Mouse (Mus musculus) liver (tissue): ENCODE measurements around the gene Chchd2.
A peak's percentile ranks its signal among the peaks of the same experiment; 100 is the strongest.
"Not testable (repeated sequence)": the region's sequence is repeated elsewhere in the genome, so short reads cannot be mapped to it uniquely, and the experiment has no call there.

ENCODE experiments used
- DNase-seq: peaks from one replicate; pipeline ENCODE4 v3.0.0-alpha.2; 2020; ENCODE audit warnings: mixed read lengths

The Chchd2 gene

GRCm38 (mm10) chr5:129886911-129887636, at the start of gene Chchd2:
Gene Chchd2 (minus strand): TSS chr5:129887470.
- DNase-seq, result peak; percentile 92

DNA sequence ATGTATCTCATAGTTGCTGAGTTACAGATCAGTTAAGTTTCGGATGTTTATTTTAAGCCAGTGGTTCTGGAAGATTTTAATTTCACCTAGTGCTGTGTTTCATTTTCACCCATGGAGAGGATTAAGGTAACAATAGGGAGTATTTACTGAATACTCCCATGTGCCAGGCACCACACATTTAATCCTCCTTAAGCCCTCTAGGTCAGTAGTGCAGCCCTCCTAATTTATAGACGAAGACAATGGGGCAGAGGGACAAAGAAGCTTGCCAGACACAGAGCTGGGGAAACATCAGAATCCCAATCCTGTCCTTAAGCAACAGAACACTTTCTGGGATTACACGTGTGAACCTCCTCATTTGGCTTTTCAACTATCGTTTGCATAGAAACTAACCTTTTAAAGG, 49.7 kb upstream of the Chchd2 start:
- no peak for DNase-seq

DNA sequence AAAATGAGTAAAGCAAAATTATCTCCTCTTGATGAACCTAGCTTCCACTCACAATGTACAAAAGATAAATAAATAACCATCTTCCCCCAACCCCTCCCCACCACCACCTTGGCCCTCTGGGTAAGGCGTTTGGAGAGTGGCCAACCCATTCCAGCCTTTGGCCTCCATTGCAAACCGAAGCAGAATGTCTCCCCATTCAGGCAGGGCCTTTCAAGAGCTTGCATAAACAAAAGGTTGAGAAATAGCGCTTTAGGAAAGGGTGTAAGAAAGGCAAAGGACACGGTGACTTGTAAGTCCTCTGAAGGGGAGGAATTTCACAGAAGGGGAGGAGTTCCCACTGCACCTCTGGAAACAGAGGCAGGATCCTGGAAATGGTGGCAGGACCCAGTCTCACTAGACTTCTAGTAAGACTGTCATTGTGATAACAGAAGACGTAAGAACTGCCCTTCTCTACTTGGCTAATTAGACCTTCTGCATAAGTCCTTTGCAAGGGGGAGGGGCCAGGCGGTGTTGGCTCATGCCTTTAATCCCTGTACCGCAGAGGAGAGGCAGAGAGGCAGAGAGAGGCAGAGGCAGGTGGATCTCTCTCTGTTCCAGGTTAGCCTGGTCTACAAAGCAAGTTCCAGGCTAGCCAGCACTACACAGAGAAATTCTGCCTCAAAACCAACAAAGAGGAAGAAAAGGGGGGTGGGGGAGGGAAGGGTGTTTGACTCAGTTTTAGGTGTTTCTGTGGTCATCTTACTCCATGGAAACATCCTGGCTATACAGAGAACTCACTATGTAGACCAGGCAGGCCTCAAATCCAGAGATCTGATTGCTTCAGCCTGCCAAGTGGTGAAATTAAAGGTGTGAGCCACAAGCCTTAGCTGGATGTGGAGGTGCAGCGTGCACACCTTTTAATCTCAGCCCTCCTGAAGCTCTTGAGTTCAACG, 42.9 kb upstream of the Chchd2 start:
- no peak for DNase-seq

DNA sequence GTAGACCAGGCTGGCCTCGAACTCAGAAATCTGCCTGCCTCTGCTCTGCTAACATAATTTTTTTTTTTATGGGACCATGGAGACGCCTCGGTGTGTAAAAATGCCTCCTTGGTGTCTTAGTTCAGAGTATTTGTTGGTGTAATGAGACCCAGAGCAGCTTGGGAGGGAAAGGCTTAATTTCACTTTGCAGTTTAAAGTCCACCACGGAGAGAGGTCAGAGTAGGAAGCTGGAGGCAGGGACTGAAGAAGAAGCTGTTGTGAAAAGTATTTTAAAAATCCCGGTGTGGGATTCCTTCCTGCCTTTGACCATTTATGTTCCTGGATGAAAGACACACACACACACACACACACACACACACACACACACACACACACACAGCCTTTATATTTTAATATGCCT, 38.7 kb upstream of the Chchd2 start:
- no peak for DNase-seq

GRCm38 (mm10) chr5:129924820-129925452, 37.7 kb upstream of the Chchd2 start:
- no peak for DNase-seq

GRCm38 (mm10) chr5:129921972-129922371, 34.7 kb upstream of the Chchd2 start:
- no peak for DNase-seq

DNA sequence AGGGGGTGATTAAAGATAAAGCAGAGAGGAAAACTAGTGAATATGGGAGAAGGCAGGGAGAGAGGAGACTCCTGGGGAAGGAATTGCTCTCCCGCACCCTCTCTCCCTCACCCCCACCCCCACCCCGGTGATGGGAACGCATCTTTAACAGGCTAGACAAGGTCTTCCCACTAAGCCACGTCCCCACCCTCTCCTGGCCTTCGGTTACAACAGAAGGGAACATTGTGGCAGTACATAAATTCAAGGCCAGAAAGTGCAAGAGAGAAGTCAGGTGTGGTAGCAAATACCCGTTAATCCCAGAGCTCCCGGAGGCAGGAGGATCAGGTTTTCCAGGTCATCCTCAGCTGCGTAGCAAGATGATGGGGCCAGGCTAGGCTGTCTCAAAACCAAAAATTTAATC, 32.0 kb upstream of the Chchd2 start:
- no peak for DNase-seq

GRCm38 (mm10) chr5:129918752-129919151, 31.5 kb upstream of the Chchd2 start:
- no peak for DNase-seq

DNA sequence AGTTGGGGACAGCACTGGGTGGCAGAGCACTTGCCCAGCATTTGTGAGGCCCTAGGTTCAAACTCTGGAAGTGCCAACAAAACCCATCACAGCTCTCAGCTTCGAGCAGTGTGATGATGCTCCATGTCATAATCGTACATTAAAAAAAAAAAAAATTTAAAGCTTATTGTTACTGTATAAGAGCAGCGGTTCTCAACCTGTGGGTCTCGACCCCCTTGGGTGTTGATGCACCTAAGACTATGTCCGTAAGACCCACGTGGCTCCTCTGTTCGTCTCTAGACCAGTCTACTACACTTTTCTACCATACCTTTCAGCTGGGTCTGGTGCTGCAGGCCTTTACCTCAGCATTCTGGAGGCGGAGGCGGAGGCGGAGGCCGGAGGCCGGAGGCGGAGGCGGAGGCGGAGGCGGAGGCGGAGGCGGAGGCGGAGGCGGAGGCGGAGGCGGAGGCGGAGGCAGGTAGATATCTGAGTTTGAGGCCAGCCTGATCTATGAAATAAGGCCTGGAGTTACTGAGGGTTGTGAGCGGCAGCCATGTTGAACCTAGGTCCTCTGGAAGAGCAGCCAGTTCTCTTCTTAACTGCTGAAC, 30.9 kb upstream of the Chchd2 start:
- peak; percentile 37 for DNase-seq

DNA sequence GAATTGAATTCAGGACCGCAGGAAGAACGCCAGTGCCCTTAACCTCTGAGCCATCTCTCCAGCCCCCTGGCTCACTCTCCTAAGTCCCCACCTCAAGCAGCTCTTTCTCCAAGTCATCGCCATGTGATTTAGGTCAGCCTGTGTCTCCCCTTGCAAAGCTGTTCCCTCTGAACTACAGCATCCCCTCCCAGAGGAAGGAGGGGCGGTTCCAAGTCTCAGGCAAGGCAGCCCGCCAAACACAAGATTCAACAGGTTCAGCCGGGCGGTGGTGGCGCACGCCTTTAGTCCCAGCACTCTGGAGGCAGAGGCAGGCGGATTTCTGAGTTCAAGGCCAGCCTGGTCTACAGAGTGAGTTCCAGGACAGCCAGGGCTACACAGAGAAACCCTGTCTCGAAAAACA, 28.2 kb upstream of the Chchd2 start:
- not testable (repeated sequence) for DNase-seq

DNA sequence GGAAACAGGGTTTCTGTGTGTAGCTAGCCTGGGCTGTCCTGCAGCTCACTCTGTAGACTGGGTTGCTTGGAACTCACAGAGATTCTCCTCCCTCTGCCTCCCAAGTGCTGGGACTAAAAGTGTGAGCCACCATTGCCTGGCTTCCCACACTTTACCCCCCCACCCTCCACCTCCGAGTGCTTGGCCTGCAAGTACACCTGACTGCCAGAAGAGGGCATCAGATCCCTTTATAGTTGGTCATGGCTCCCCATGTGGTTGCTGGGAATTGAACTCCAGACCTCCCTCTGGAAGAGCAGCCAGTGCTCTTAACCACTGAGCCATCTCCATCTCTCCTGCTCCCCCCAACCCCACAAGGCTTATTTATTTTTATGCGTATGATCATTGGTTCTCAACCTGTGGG, 26.8 kb upstream of the Chchd2 start:
- peak; percentile 30 for DNase-seq

DNA sequence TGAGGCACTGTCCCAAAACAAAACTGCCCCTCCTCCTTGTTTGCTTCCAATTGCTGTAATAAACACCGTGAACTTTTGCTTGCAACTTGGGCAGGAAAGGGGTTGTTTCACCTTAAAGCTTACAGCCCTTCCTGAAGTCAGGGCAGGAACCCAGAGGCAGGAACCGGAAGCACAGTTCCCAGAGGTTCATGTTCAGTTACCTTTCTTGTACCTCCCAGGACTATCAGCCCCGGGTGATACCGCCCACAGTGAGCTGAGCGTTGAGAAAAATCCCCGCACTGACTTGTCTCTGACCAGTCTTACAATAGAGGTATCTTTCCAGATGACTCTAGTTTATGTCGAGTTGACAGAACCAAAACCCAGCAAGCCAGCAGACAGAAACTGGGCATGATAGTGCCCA, 22.3 kb upstream of the Chchd2 start:
- DNase-seq, result no peak

DNA sequence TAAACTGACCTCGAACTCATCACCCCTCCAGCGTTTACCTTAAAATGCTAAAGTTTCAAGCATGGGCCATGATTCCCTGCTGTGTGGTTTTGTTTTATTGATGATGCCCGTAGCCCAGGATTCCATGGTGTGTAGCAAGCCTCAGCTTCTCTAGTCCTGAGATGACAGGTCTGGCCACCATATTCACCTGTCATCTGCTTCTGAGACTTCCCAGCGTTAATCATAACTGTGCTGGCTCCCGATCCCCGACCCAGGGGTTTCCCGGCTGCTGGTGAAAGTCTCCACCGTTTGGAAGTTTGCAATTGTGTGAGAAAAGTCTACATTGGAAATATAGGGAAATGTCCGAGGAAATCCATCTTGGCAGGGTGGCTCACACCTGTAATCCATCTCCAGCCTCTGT, 21.9 kb upstream of the Chchd2 start:
- DNase-seq, result no peak

- DNase-seq, result peak; percentile 93
These were observed 21.1 kb upstream of the Chchd2 start, which contains the start of gene Nupr1l for GRCm38 (mm10) chr5:129908242-129908965. Gene Nupr1l (plus strand): TSS chr5:129908540.

DNA sequence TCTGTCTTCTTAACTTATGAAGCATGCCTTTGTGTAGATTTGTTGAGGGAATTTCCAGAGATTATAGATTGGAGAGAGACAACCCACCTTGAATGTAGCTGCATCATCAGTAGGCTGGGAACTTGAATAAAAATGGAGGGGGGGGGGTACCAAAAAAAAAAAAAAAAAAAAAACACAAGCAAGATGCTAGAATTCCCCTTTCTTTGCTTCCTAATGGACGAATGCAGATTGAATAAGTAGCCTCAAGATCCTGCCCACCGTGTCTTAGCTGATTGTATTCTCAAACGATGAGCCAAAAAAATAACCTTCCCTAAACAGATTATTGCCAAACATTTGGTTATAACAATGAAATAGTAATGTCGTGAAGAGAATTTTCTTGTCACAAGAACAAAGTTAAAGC, 20.5 kb upstream of the Chchd2 start:
- DNase-seq, result no peak

DNA sequence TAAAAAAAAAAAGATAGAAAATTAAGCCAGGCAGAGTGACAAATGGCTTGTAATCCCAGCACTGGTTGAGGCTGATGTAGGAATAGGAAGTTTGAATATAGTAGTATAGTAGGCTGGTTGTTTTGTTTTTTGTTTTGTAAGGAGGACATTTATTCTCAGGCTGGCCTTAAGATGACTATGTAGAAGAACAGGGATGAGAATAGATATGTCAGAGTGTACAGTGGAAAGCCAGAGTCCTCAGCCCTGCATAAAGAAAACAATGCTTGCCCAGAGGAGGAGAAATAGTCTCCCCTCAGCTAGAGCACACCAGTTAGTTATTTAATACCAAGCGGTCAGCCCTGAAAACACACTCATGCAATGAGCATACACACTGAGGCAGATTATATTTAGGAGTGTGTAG, 11.2 kb upstream of the Chchd2 start, which contains the start of gene Phkg1:
Gene Phkg1 (minus strand): TSS at position 101 of the 400 bp plus-strand sequence.
- no peak for DNase-seq

- peak; percentile 87 for DNase-seq
These were observed 8.2 kb upstream of the Chchd2 start, which contains the start of gene Zbed5 for GRCm38 (mm10) chr5:129895198-129896088. Gene Zbed5 (plus strand): TSS chr5:129895723.

GRCm38 (mm10) chr5:129890390-129890789, 3.1 kb upstream of the Chchd2 start:
- DNase-seq, result not testable (repeated sequence)

- DNase-seq, result peak; percentile 59
These were observed 999 bp downstream of the Chchd2 start for GRCm38 (mm10) chr5:129886271-129886670.

- DNase-seq, result no peak
These were observed 7.4 kb downstream of the Chchd2 start for GRCm38 (mm10) chr5:129879888-129880287.

DNA sequence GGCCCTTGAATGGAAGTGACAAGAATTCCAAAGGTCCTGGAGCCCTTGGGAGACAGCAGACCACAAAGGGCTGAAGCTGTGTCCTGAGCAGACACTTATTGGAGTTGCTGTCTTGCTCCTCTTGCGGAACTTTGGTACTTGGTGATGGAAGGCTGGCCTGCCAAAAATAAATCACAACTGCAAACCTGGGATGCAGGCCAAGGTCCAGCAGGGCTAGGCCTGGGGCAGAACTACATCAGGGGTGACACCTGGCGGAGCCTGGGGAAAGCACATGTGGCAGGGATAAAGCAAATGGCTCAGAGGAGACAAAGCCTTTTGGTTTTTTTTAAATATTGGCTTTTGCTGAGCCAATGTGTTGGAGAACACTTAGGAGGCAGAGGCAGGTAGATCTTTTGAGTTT, 8.3 kb downstream of the Chchd2 start:
- DNase-seq, result peak; percentile 47
